28 mouse cellular contexts compared by ENCODE assay signal in genomic region chr7:75529857-75530437, GRCm38 (mm10).
DNase-seq lines count a peak whose midpoint lies in the region; ATAC-seq and TF ChIP-seq lines count a peak whose summit lies in the region.
"Had no signal": no experiment of that assay in that cellular context is flagged by ENCODE, and none has a peak within 500 bp of the region (broad histone marks: within the 10 kb centered on the region; RNA-seq: fewer than 3 reads in every experiment).

No protein-coding gene starts in this region.

- peak overlapping the region; percentile 27; the same call in 1 of the 2 replicates for H3K27ac ChIP-seq in limb, embryonic 15.5 days
- H3K27ac ChIP-seq in limb, embryonic 10.5 days, result no peak overlapping the region
- H3K27ac ChIP-seq in stomach, postnatal 0 days (replicated peaks), result peak overlapping the region; percentile 73
- H3K27ac ChIP-seq: heart, embryonic 15.5 days; hindbrain, embryonic 13.5 days; layer of hippocampus, adult 2 months; limb, embryonic 13.5 days; liver, embryonic 13.5 days; midbrain, embryonic 15.5 days; neural tube, embryonic 13.5 days had no signal

- DNase-seq in limb, embryonic 10.5 days (ENCODE audit: low spot score), result no peak
- no peak for DNase-seq in stomach, postnatal 0 days (ENCODE audit: low spot score)
- DNase-seq in cerebellum, adult 9-11 months, result no peak
- no peak for DNase-seq in adrenal gland, postnatal 14 days
- DNase-seq: adrenal gland, postnatal 36 days; cerebellum, adult 11 months; cerebellum, postnatal 10 days; forebrain, postnatal 0 days; gastrocnemius, postnatal 25 days; heart, postnatal 36 days; kidney, adult 9 months; kidney, postnatal 25 days; layer of hippocampus, postnatal 36 days; liver, embryonic 13.5 days; lung, embryonic 14.5 days; lung, postnatal 36 days had no signal

- H3K4me1 ChIP-seq in limb, embryonic 15.5 days, result peaks cover 28% of the 10 kb centered on the region
- peaks cover 4% of the 10 kb centered on the region; the same call in 1 of the 2 replicates for H3K4me1 ChIP-seq in limb, embryonic 10.5 days
- H3K4me1 ChIP-seq in stomach, postnatal 0 days (replicated peaks; ENCODE audit: control insufficient read depth, insufficient read depth), result peaks cover 2% of the 10 kb centered on the region; the same call in 1 of the 2 replicates
- H3K4me1 ChIP-seq: midbrain, embryonic 15.5 days had no signal

- H3K4me2 ChIP-seq in limb, embryonic 15.5 days, result no peak overlapping the region
- no peak overlapping the region for H3K4me2 ChIP-seq in stomach, postnatal 0 days (replicated peaks; ENCODE audit: low read depth)
- H3K4me2 ChIP-seq: heart, embryonic 15.5 days; hindbrain, embryonic 13.5 days; limb, embryonic 13.5 days; liver, embryonic 13.5 days; lung, embryonic 14.5 days; midbrain, embryonic 15.5 days; neural tube, embryonic 13.5 days had no signal

- no peak overlapping the region for H3K9ac ChIP-seq in limb, embryonic 15.5 days
- H3K9ac ChIP-seq in stomach, postnatal 0 days (ENCODE audit: low read length), result no peak overlapping the region
- H3K9ac ChIP-seq: forebrain, postnatal 0 days; heart, embryonic 15.5 days; hindbrain, embryonic 13.5 days; limb, embryonic 13.5 days; liver, embryonic 13.5 days; lung, embryonic 14.5 days; midbrain, embryonic 15.5 days; neural tube, embryonic 13.5 days had no signal

- no peak for ATAC-seq in limb, embryonic 15.5 days (ENCODE audit: insufficient number of reproducible peaks, low FRiP score, low TSS enrichment, low read depth)
- ATAC-seq in activated CD4-positive, CD25-positive, alpha-beta regulatory T cell, adult 4 months, result peak; percentile 72
- ATAC-seq in monocyte, adult 5-6 weeks (replicated peaks; ENCODE audit: insufficient number of reproducible peaks, low FRiP score, low TSS enrichment, poor library complexity, severe bottlenecking), result 0 out of 2 replicates have a peak, but pooled peaks have one; percentile 53
- ATAC-seq in stomach, postnatal 0 days (ENCODE audit: low FRiP score, low TSS enrichment), result no peak
- ATAC-seq in erythroblast, adult 5-6 weeks (replicated peaks; ENCODE audit: low FRiP score, poor library complexity, severe bottlenecking), result no peak
- ATAC-seq: forebrain, postnatal 0 days; midbrain, embryonic 15.5 days had no signal

- no peaks in the 10 kb centered on the region for H3K9me3 ChIP-seq in limb, embryonic 15.5 days
- H3K9me3 ChIP-seq in limb, embryonic 10.5 days (replicated peaks), result no peaks in the 10 kb centered on the region
- H3K9me3 ChIP-seq in stomach, postnatal 0 days (ENCODE audit: control insufficient read depth, low read length), result no peaks in the 10 kb centered on the region
- H3K9me3 ChIP-seq: heart, embryonic 15.5 days; hindbrain, embryonic 13.5 days; limb, embryonic 13.5 days; liver, embryonic 13.5 days; megakaryocyte, embryonic 14.5 days; midbrain, embryonic 15.5 days; neural tube, embryonic 13.5 days had no signal

- H3K36me3 ChIP-seq in limb, embryonic 15.5 days, result 0 out of 2 replicates have a peak, but pooled peaks cover 1% of the 10 kb centered on the region
- no peaks in the 10 kb centered on the region for H3K36me3 ChIP-seq in limb, embryonic 10.5 days
- no peaks in the 10 kb centered on the region for H3K36me3 ChIP-seq in stomach, postnatal 0 days (ENCODE audit: control insufficient read depth, insufficient read depth, low read length)
- H3K36me3 ChIP-seq: heart, embryonic 15.5 days; hindbrain, embryonic 13.5 days; limb, embryonic 13.5 days; liver, embryonic 13.5 days; midbrain, embryonic 15.5 days; neural tube, embryonic 13.5 days had no signal

- no peaks in the 10 kb centered on the region for H3K27me3 ChIP-seq in limb, embryonic 15.5 days
- H3K27me3 ChIP-seq in limb, embryonic 10.5 days (ENCODE audit: low read depth, poor library complexity, severe bottlenecking), result no peaks in the 10 kb centered on the region
- H3K27me3 ChIP-seq in stomach, postnatal 0 days (ENCODE audit: control insufficient read depth, insufficient read depth, low read length), result no peaks in the 10 kb centered on the region
- H3K27me3 ChIP-seq: heart, embryonic 15.5 days; hindbrain, embryonic 13.5 days; limb, embryonic 13.5 days; liver, embryonic 13.5 days; megakaryocyte, embryonic 14.5 days; midbrain, embryonic 15.5 days; neural tube, embryonic 13.5 days had no signal

- WGBS in limb, embryonic 15.5 days, result 84% methylated on average over 7 of the region's 7 CpGs
- 87% methylated on average over 7 of the region's 7 CpGs for WGBS in limb, embryonic 10.5 days
- WGBS in stomach, postnatal 0 days, result 72% methylated on average over 7 of the region's 7 CpGs

- no peak overlapping the region for H3K4me3 ChIP-seq in limb, embryonic 15.5 days
- H3K4me3 ChIP-seq in limb, embryonic 10.5 days, result no peak overlapping the region
- no peak overlapping the region for H3K4me3 ChIP-seq in stomach, postnatal 0 days (ENCODE audit: low read depth, low read length)
- H3K4me3 ChIP-seq: heart, embryonic 15.5 days; hindbrain, embryonic 13.5 days; layer of hippocampus, adult 2 months; limb, embryonic 13.5 days; liver, embryonic 13.5 days; megakaryocyte, embryonic 14.5 days; midbrain, embryonic 15.5 days; myocyte; neural tube, embryonic 13.5 days had no signal

- TF ChIP-seq CTCF in stomach, postnatal 0 days (IDR thresholded peaks at IDR 0.05; ENCODE audit: low read depth), result no peak

- no peak for TF ChIP-seq EP300 in stomach, postnatal 0 days (optimal IDR thresholded peaks at IDR 0.05)

Comparison
In these comparisons a context has a peak if more than half of its experiments do, and no peak if none do; other contexts are left out.
1. ATAC-seq: peak in activated CD4-positive, CD25-positive, alpha-beta regulatory T cell, adult 4 months (single experiment) and monocyte, adult 5-6 weeks (single experiment); none in limb, embryonic 15.5 days (single experiment), stomach, postnatal 0 days (single experiment) and erythroblast, adult 5-6 weeks (single experiment).